Mouse (Mus musculus): ENCODE results near the gene Tradd. TPM values are rescaled to one million over a fixed set of nuclear protein-coding genes. Genes with fewer than 3 reads are reported as not detected.
A peak's percentile ranks its signal among the peaks of the same experiment; 100 is the strongest.
"Not testable (repeated sequence)": the region's sequence is repeated elsewhere in the genome, so short reads cannot be mapped to it uniquely, and the experiment has no call there.

The Tradd gene
- total RNA-seq, 2 experiments from 2014 or later, result 5.5 to 5.8 TPM

DNA sequence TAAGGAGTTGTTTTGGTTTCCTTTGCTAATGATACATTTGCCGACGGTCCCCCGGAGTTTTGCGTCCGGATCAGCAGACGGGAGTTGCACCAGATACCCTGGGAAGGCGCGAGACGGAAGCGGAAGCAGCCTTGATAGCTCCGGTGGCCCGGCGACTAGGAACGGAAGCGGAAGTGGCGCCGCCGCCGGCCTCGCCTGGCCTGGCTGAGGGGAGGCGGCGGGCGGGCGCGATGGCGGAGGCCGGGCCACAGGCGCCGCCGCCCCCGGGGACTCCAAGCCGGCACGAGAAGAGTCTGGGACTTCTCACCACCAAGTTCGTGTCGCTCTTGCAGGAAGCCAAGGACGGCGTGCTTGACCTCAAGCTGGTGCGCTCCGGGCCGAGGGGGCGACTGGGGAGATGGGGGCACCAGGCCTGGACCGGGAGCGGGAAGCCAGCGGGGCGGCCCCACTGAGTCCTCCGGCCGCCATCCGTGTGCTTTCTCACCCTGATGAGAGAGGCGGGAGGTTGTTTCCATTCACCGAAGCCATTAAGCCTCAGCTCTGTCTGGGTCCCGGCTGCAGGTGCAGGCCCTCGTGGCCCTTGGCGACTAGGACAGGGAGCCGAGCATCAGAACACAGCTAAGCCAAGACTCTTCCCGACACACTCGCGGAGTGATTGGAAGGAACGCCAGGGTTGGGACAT, 33.2 kb upstream of the Tradd start, which contains the start of gene E2f4:
Gene E2f4 (plus strand): TSS at position 153 of the 682 bp plus-strand sequence.
- DNase-seq (ENCODE audit: extremely low spot score in 1 of 2, low spot score in 2 of 2), result peak; percentile 87 to 96
- intact Hi-C loops (cut with DNase I), result loop anchor here (10.0 kb wide), 1 partner anchor 643 kb away; no protein-coding TSS in a partner anchor

- no peak for DNase-seq (ENCODE audit: extremely low spot score in 1 of 2, low spot score in 2 of 2)
- intact Hi-C loops (cut with DNase I), result loop anchor here (10.0 kb wide), 1 partner anchor 641 kb away; no protein-coding TSS in a partner anchor
Measured at GRCm38 (mm10) chr8:105295895-105296573, 31.6 kb upstream of the Tradd start, which contains the start of gene Exoc3l. Exoc3l (minus strand) TSS chr8:105296101.

DNA sequence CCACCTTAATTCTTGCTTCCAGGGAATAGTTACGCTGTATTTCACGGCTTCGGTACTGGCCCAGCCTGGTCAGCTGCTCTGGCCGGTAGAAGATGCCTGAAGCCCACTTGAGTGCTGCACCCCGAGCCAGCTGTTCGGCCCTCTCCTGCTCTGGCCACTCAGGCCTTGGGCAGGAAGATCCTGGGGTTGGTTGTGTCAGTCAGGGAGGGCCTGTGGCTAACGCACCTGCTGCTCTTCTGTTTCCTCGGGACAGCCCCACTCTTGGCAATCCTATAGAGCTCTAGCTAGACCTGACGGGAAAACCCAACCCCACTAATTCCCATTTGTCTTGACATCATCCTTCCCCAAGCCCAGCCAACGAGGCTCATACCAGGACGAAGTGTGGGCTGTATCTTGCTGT, 30.8 kb upstream of the Tradd start:
- no peak for DNase-seq (ENCODE audit: extremely low spot score in 1 of 2, low spot score in 2 of 2)
- intact Hi-C loops (cut with DNase I), result loop anchor here (10.0 kb wide), 1 partner anchor 640 kb away; no protein-coding TSS in a partner anchor

GRCm38 (mm10) chr8:105294776-105295175, 30.4 kb upstream of the Tradd start:
- no peak for DNase-seq (ENCODE audit: extremely low spot score in 1 of 2, low spot score in 2 of 2)
- intact Hi-C loops (cut with DNase I), result loop anchor here (10.0 kb wide), 1 partner anchor 640 kb away; no protein-coding TSS in a partner anchor

GRCm38 (mm10) chr8:105293405-105293804, 29.0 kb upstream of the Tradd start:
- DNase-seq (ENCODE audit: extremely low spot score in 1 of 2, low spot score in 2 of 2), result no peak
- intact Hi-C loops (cut with DNase I), result loop anchor here (10.0 kb wide), 1 partner anchor 639 kb away; no protein-coding TSS in a partner anchor

- intact Hi-C loops (cut with DNase I), result loop anchor here (10.0 kb wide), 1 partner anchor 638 kb away; no protein-coding TSS in a partner anchor
- DNase-seq (ENCODE audit: extremely low spot score in 1 of 2, low spot score in 2 of 2), result no peak
Measured at GRCm38 (mm10) chr8:105292471-105292870, 28.1 kb upstream of the Tradd start.

DNA sequence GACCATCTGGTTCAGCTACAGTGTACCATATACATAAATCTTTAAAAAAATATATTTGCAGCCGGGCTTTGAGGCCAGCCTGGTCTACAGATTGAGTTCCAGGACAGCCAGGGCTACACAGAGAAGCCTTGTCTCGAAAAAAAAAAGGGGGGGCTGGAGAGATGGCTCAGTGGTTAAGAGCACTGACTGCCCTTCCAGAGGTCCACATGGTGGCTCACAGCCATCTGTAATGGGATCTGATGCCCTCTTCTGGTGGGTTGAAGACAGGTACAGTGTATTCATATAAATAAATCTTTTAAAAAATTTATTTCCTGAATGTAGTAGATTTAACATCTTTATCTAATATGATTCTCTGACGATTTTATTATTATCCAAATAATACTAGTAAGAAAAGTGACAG, 27.4 kb upstream of the Tradd start:
- DNase-seq (ENCODE audit: extremely low spot score in 1 of 2, low spot score in 2 of 2), result not testable (repeated sequence)
- intact Hi-C loops (cut with DNase I), result loop anchor here (10.0 kb wide), 1 partner anchor 637 kb away; no protein-coding TSS in a partner anchor

DNA sequence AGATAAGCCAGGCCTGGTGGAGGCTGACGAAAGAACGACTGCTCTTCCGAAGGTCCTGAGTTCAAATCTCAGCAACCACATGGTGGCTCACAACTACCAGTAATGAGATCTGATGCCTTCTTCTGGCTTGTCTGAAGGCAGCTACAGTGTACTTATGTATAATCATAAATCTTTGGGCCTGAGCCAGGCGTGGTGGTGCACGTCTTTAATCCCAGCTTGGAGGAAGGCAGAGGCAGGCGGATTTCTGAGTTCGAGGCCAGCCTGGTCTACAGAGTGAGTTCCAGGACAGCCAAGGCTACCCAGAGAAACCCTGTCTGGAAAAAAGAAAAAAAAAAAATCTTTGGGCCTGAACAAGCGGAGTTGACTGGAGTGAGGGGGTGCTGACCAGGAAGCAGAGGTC, 27.0 kb upstream of the Tradd start:
- intact Hi-C loops (cut with DNase I), result loop anchor here (10.0 kb wide), 1 partner anchor 637 kb away; no protein-coding TSS in a partner anchor
- DNase-seq (ENCODE audit: extremely low spot score in 1 of 2, low spot score in 2 of 2), result not testable (repeated sequence)

DNA sequence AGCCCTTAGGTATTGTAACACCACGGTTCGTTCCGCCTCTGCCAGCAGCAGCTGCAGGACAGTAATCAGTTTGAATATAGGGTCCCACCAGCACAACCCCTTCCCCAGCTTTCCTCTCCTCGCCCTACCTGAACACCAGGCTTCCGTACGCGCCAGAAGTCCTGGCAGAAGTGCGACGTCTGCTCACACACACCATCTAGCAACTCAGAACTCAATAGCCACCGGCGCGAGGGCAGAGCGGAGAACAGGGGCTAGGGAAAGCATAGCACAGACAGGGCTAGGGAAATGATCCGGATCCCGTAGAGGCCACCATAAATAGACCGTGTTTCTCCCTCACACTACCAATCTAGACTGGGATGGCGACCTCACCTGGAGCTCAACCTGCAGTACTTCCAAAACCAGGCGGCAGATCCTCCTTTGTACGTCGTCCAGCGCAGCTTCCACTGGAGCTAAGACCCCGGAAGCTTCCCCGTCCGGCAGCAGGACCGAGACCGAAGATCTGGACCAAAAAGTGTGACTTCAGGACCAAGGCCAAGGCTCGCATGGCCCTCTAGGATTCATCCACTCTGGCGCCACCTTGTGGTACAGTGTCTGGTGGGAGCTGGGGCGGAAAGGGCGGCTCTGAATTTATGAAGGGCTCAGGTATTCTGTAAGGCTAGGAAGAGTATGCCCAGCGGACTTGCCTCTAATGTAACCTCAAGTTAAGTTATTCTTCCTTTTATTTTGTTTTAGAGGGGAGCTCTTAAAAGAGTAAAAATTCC, 26.3 kb upstream of the Tradd start:
- intact Hi-C loops (cut with DNase I), result loop anchor here (10.0 kb wide), 1 partner anchor 636 kb away; no protein-coding TSS in a partner anchor
- peak; percentile 62 to 92 for DNase-seq (ENCODE audit: extremely low spot score in 1 of 2, low spot score in 2 of 2)

- intact Hi-C loops (cut with DNase I), result loop anchor here (10.0 kb wide), 1 partner anchor 635 kb away; no protein-coding TSS in a partner anchor
- DNase-seq (ENCODE audit: extremely low spot score in 1 of 2, low spot score in 2 of 2), result peak in 1 of 2 experiments; percentile 73
Measured at GRCm38 (mm10) chr8:105289805-105290460, 25.5 kb upstream of the Tradd start, which contains the start of gene 4931428F04Rik. 4931428F04Rik (minus strand) TSS chr8:105289864.

DNA sequence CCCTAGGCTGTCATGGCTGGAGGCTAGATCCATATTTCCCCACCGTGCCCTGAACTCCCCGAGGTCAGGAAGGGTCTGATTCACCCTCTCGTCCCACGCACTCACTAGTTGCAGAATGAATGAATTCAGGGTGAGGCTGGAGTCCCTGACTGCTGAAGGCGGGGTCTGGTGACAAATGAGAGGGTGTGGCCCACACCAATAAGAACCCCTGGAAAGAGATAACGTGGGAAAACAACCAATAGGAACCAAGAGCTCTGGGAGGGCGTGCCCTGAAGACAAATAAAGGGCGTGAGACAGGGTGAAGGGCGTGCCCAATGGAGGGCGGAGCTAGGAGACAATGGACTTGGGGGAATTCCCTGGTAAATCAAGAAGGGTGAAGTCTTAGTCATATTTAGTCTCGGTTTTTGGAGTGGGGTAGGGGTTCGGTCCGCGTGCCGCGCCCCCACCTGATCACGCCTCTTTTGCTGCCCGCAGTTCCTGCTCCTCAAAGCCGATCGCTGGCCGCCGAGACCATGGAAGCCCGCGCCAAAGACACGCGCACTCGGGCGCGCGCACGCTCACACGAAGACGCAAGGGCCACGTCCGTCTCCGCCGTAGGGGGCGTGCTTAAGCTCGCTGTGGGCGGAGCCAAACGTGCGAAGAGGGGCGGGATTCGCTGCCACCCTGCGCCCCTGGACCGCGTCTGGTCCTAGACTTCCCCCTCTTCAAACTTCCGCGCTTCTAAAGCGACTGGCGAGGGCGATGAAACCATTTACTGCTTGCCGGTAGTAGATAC, 24.7 kb upstream of the Tradd start:
- intact Hi-C loops (cut with DNase I), result no loop called here
- DNase-seq (ENCODE audit: extremely low spot score in 1 of 2, low spot score in 2 of 2), result peak; percentile 94 to 96

- intact Hi-C loops (cut with DNase I), result no loop called here
- DNase-seq (ENCODE audit: extremely low spot score in 1 of 2, low spot score in 2 of 2), result no peak
Measured at GRCm38 (mm10) chr8:105288231-105288630, 23.8 kb upstream of the Tradd start.

DNA sequence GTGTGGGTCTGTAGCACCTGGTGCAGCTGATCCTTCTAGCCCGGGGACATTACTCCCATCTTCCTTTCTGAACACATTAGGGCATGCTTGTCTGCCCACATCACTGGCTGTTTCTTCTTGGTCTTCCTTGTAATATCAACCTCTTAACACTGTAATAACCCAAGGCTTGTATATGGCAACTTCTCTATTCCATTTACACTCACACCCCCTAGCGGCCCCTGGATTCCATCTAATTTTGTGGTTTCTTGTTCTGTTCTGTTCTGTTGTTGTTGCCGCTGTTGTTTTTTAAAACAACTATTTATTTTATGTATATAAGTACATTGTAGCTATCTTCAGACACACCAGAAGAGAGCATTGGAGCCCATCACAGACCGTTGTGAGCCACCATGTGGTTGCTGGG, 22.5 kb upstream of the Tradd start:
- intact Hi-C loops (cut with DNase I), result no loop called here
- DNase-seq (ENCODE audit: extremely low spot score in 1 of 2, low spot score in 2 of 2), result no peak

DNA sequence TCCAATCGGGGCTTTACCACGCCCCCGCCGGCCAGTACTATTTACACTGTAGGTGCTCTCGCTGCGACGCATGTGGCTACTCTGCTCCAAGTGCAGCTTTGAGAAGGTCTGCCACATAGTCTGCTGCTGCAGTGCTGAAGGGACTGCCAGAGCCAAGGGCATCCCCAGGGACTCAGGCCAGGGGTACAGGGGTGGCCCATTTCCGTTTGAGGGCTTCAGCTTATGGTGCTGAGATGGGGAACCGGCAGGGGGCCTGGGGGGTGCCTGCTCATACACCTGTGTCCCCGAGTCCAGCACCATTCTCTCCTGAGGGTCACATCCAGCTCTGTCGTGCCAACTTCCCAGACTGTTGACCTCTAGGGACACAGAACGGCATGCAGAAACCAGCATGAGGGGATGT, 21.1 kb upstream of the Tradd start:
- DNase-seq (ENCODE audit: extremely low spot score in 1 of 2, low spot score in 2 of 2), result no peak
- intact Hi-C loops (cut with DNase I), result no loop called here

DNA sequence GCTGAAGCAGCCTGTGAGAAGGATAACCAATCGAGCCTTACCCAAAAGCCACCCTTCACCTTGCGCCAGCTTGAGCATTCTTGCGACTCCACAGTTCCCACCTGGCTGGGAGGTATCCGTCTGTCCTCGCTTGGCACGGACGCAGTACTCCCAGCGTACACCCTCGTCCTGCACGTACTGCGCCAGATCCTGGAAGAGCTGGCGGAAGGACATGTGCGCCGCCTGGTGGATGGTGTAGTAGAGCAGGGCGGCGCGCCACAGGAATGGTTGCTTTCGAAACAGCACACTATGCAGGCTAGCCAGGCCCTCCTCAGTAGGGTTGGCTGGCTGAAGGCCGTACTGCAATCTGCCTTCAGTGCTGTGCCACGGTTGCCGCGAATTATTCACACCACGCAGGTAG, 18.7 kb upstream of the Tradd start:
- DNase-seq (ENCODE audit: extremely low spot score in 1 of 2, low spot score in 2 of 2), result no peak
- intact Hi-C loops (cut with DNase I), result no loop called here

GRCm38 (mm10) chr8:105282239-105282638, 17.8 kb upstream of the Tradd start:
- DNase-seq (ENCODE audit: extremely low spot score in 1 of 2, low spot score in 2 of 2), result no peak
- intact Hi-C loops (cut with DNase I), result no loop called here

GRCm38 (mm10) chr8:105281821-105282220, 17.4 kb upstream of the Tradd start:
- no peak for DNase-seq (ENCODE audit: extremely low spot score in 1 of 2, low spot score in 2 of 2)
- intact Hi-C loops (cut with DNase I), result no loop called here

DNA sequence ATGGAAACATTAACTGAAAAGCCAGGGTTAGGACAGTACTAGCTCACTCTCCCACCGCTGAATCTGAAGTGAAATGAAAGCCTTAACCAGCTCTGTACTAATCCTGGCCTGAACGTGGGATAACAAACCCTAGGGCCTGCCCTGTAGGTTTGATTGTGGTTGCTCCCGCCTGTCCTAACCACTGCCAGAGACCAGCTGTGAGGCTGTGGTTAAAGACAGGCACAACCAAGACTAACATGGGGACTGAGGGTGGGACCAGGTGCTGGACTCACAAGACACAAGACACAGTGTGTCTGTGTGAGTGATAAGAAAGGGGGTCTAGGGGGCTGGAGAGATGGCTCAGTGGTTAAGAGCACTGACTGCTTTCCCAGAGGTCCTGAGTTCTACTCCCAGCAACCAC, 16.2 kb upstream of the Tradd start:
- intact Hi-C loops (cut with DNase I), result no loop called here
- no peak for DNase-seq (ENCODE audit: extremely low spot score in 1 of 2, low spot score in 2 of 2)
